Mouse (Mus musculus) erythroblast, embryonic 14.5 days (primary cell): ENCODE measurements around the gene Foxo1.

Experiments
- GATA1 ChIP-seq: IDR thresholded peaks from 2 replicates; pipeline ENCODE4 v1.6.1; 2012; ENCODE audit warnings: low read length, inconsistent platforms, mixed read lengths
- TAL1 ChIP-seq: IDR thresholded peaks from 3 replicates; pipeline ENCODE4 v1.6.1; 2012; ENCODE audit warnings: low read length, inconsistent platforms, mixed read lengths

DNA sequence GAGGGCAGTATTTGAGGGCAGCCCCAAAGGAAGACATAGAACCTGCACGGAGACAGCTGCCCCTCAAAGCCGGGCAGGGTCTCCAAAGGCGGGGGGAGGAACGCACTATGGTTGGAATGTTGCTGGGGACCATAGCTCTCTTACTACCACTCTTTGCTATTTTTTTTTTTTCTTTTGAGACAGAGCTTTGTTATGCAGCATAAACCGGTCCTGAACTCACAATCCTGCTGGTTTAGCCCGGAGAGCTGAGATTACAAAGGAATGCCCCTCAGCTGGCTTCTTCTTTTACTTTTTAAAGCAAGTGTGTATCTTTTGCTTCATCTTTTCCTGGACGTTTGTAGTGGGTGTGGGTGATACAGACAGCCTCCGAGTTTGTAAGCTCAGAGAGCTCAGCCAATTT, 118.2 kb downstream of the Foxo1 start:
- no peak for TF ChIP-seq GATA1
- no peak for TF ChIP-seq TAL1
